Mouse (Mus musculus) limb, embryonic 15.5 days (tissue): Measurements from ENCODE around the gene Lpar5. TPM values are rescaled to one million over a fixed set of nuclear protein-coding genes. Genes with fewer than 3 reads are reported as not detected.
A peak's percentile ranks its signal among the peaks of the same experiment; 100 is the strongest.

ENCODE experiments used
- ATAC-seq: fragments of 200-750 bp; cut with Nextera tagmentation; 2 replicates; pipeline ENCODE4 v1.8.0; 2017; ENCODE audit warnings: low read depth, moderate TSS enrichment; ENCODE audit not compliant: insufficient number of reproducible peaks, low FRiP score, low TSS enrichment
- H3K27ac ChIP-seq: fragments of 300-500 bp; sonication (generic); 2 replicates; pipeline ENCODE4 v1.5.1; 2015; ENCODE audit warnings: moderate library complexity, mild to moderate bottlenecking, inconsistent platforms
- H3K27me3 ChIP-seq: fragments of 300-500 bp; sonication (generic); 2 replicates; pipeline ENCODE4 v1.6.1; 2015; ENCODE audit warnings: inconsistent platforms
- H3K36me3 ChIP-seq: fragments of 300-500 bp; sonication (generic); 2 replicates; pipeline ENCODE4 v1.6.1; 2015; ENCODE audit warnings: inconsistent platforms
- H3K4me1 ChIP-seq: fragments of 300-500 bp; sonication (generic); 2 replicates; pipeline ENCODE4 v1.6.1; 2015; ENCODE audit warnings: inconsistent platforms
- H3K4me2 ChIP-seq: fragments of 300-500 bp; sonication (generic); 2 replicates; pipeline ENCODE4 v1.6.1; 2015; ENCODE audit warnings: mild to moderate bottlenecking, inconsistent platforms
- H3K4me3 ChIP-seq: fragments of 300-500 bp; sonication (generic); 2 replicates; pipeline ENCODE4 v1.5.1; 2015; ENCODE audit warnings: mild to moderate bottlenecking, inconsistent platforms
- H3K9ac ChIP-seq: fragments of 300-500 bp; sonication (generic); 2 replicates; pipeline ENCODE4 v1.6.1; 2015; ENCODE audit warnings: inconsistent platforms
- H3K9me3 ChIP-seq: fragments of 300-500 bp; sonication (generic); 2 replicates; pipeline ENCODE4 v1.6.1; 2016; ENCODE audit warnings: inconsistent platforms
- WGBS: fragments of 180-500 bp; shearing (Covaris S2); methylation state at CpG from one replicate; pipeline ENCODE4 v1.1.7; 2015; 5-methylcytosine and 5-hydroxymethylcytosine counted together
- polyA plus RNA-seq: library from polyadenylated mRNA; unstranded; fragments of >200 nt; fragmentation: Nextera tagmentation; extraction: Ambion mirVana; gene quantifications from 2 replicates; pipeline ENCODE4 v1.2.1, GENCODE M21; 2015

Lpar5 gene
- polyA plus RNA-seq, 1 experiment from 2014 or later: 6.5 TPM

DNA sequence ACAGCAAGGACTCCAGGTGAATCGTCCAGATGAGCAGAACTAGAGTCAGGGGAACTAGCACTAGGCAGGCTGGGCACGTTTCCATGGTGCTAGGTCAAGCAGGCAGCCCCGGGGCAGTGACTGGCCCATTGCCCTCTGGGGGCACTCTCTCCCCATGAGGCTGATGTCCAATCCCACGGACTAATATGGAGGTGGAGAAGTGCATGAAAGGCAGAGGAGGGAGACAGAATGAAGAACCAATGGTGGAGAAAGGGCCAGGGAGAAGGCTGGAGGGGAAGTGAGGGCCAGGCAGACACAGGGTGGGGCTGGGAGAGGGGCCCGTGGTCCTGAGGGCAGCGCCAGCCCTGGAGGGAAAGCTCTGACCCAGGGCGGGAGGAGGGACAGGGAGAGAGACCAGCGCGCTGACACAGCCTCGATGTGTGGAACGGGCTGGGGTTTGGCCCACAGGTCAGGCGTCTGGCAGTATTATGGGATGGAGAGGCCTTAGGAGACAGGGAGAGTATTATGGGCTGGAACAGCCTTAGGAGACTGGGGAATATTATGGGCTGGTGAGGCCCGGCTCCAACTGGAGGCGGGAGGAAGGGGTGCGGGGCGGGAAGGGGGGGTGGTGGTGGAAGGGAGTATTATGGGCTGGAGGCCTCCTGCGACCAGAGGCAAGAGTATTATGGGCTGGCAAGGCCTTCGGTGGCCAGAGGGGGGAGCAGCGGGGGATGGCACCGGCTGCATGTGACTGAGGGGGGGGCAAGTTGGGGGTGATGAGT, 21.0 kb downstream of the Lpar5 start:
- WGBS: 4% methylated on average over 20 of the region's 20 CpGs
- H3K4me3 ChIP-seq: peak overlapping the region; percentile 24; the same call in 1 of the 2 replicates

GRCm38 (mm10) chr6:125089521-125090321, 22.0 kb downstream of the Lpar5 start:
- Histone ChIP-seq H3K4me1 (peaks cover 28% of the 10 kb centered on the region), H3K4me3 (peak overlapping the region; percentile 24), H3K36me3 (no peaks in the 10 kb centered on the region), H3K4me2 (peak overlapping the region; percentile 51), H3K27ac (peak overlapping the region; percentile 95), H3K9ac (peak overlapping the region; percentile 23; the same call in 1 of the 2 replicates), H3K27me3 (no peaks in the 10 kb centered on the region), H3K9me3 (no peaks in the 10 kb centered on the region)
- peak; percentile 70 for ATAC-seq
- 1% methylated on average over 15 of the region's 15 CpGs for WGBS

More for the DNA sequence above, 21.0 kb downstream of the Lpar5 start:
- no peaks in the 10 kb centered on the region for H3K9me3 ChIP-seq
- peaks cover 33% of the 10 kb centered on the region for H3K4me1 ChIP-seq
- H3K9ac ChIP-seq: no peak overlapping the region
- no peaks in the 10 kb centered on the region for H3K36me3 ChIP-seq
- no peaks in the 10 kb centered on the region for H3K27me3 ChIP-seq
- H3K4me2 ChIP-seq: peak overlapping the region; percentile 51; the same call in 1 of the 2 replicates
- ATAC-seq: peak; percentile 81
- H3K27ac ChIP-seq: peak overlapping the region; percentile 95

GRCm38 (mm10) chr6:125090341-125091085, 22.8 kb downstream of the Lpar5 start:
- Histone ChIP-seq H3K4me2 (peak overlapping the region; percentile 51), H3K36me3 (no peaks in the 10 kb centered on the region), H3K27ac (peak overlapping the region; percentile 95), H3K4me3 (no peak overlapping the region), H3K9ac (no peak overlapping the region), H3K27me3 (no peaks in the 10 kb centered on the region), H3K4me1 (peaks cover 33% of the 10 kb centered on the region), H3K9me3 (no peaks in the 10 kb centered on the region)
- 55% methylated on average over 10 of the region's 10 CpGs for WGBS
- ATAC-seq: no peak

DNA sequence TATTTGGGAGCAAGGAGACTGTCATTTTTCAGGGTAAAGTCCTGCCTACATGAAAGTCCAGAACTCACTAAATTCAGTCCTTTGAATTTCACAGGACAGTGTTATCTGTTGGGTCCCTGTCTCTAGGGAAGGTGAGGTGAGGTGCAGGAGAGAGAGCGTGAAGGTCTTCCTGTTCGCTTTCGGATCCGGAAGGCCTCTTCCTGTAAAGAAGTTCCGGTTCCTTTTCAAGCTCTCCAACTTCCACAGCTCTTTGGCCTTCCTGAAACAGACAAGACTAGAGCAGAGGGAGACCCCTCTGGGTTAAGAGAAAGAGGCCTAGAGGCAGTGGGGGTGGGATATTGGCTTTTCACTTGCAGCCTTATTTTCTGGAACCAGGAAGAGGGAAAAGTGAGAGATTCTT, 24.7 kb downstream of the Lpar5 start:
- no peaks in the 10 kb centered on the region for H3K36me3 ChIP-seq
- ATAC-seq: no peak
- H3K4me1 ChIP-seq: peaks cover 41% of the 10 kb centered on the region
- H3K4me3 ChIP-seq: no peak overlapping the region
- H3K27ac ChIP-seq: peak overlapping the region; percentile 60
- no peak overlapping the region for H3K9ac ChIP-seq
- 84% methylated on average over 5 of the region's 5 CpGs for WGBS
- no peaks in the 10 kb centered on the region for H3K27me3 ChIP-seq
- no peak overlapping the region for H3K4me2 ChIP-seq
- H3K9me3 ChIP-seq: no peaks in the 10 kb centered on the region

GRCm38 (mm10) chr6:125094843-125095242, 27.1 kb downstream of the Lpar5 start:
- H3K4me1 ChIP-seq: peaks cover 45% of the 10 kb centered on the region
- H3K9ac ChIP-seq: no peak overlapping the region
- H3K9me3 ChIP-seq: no peaks in the 10 kb centered on the region
- H3K4me2 ChIP-seq: no peak overlapping the region
- H3K4me3 ChIP-seq: no peak overlapping the region
- H3K27me3 ChIP-seq: no peaks in the 10 kb centered on the region
- ATAC-seq: no peak
- peaks cover 6% of the 10 kb centered on the region for H3K36me3 ChIP-seq
- H3K27ac ChIP-seq: peak overlapping the region; percentile 96
- WGBS: 50% methylated on average over 3 of the region's 3 CpGs

GRCm38 (mm10) chr6:125095391-125096278, 27.9 kb downstream of the Lpar5 start, which contains the start of gene Chd4:
Chd4 (plus strand) TSS chr6:125095981.
- Histone ChIP-seq H3K36me3 (peaks cover 14% of the 10 kb centered on the region), H3K4me2 (peak within 1 kb of the TSS; percentile 84), H3K27me3 (no peaks in the 10 kb centered on the region), H3K9ac (peak within 1 kb of the TSS; percentile 80), H3K4me3 (peak within 1 kb of the TSS; percentile 92), H3K4me1 (peaks cover 44% of the 10 kb centered on the region), H3K9me3 (no peaks in the 10 kb centered on the region), H3K27ac (peak within 1 kb of the TSS; percentile 96)
- whole genome bisulfite sequencing: 2% methylated on average over 33 of the region's 45 CpGs
- ATAC-seq: peak; percentile 81

GRCm38 (mm10) chr6:125096279-125096596, 28.5 kb downstream of the Lpar5 start:
- Histone ChIP-seq H3K4me1 (peaks cover 46% of the 10 kb centered on the region), H3K36me3 (peaks cover 20% of the 10 kb centered on the region), H3K9ac (peak overlapping the region; percentile 80), H3K4me3 (peak overlapping the region; percentile 92), H3K4me2 (peak overlapping the region; percentile 84), H3K9me3 (no peaks in the 10 kb centered on the region), H3K27me3 (no peaks in the 10 kb centered on the region), H3K27ac (peak overlapping the region; percentile 96)
- ATAC-seq: 0 out of 2 replicates have a peak, but pooled peaks have one; percentile 1
- WGBS: 0% methylated on average over 12 of the region's 32 CpGs

GRCm38 (mm10) chr6:125096597-125097345, 29.1 kb downstream of the Lpar5 start:
- Histone ChIP-seq H3K4me2 (peak overlapping the region; percentile 84), H3K9ac (peak overlapping the region; percentile 80), H3K27ac (peak overlapping the region; percentile 96), H3K27me3 (no peaks in the 10 kb centered on the region), H3K4me3 (peak overlapping the region; percentile 92), H3K4me1 (peaks cover 46% of the 10 kb centered on the region), H3K36me3 (peaks cover 26% of the 10 kb centered on the region), H3K9me3 (no peaks in the 10 kb centered on the region)
- 0 out of 2 replicates have a peak, but pooled peaks have one; percentile 38 for ATAC-seq
- under 1% methylated on average over 40 of the region's 44 CpGs for WGBS

DNA sequence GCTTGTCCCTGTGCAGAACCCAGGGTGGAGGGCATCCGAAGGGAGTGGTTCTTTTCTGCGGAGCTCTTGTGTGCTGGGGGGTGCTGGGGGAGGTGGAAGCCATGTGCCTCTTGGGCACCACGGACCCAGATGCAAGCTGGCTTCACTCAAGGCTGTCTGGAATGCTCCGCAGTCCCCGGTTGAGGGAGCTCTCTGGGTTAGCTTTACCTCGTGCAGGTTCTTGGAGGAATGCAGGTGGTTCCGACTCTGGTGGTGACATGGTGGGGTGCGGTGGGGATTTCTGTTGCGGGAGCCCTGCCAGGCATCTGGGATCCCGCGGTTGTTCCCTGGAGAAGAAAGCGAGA, 29.6 kb downstream of the Lpar5 start:
- Histone ChIP-seq H3K4me3 (peak overlapping the region; percentile 92), H3K4me1 (peaks cover 46% of the 10 kb centered on the region), H3K27ac (peak overlapping the region; percentile 96), H3K9ac (peak overlapping the region; percentile 80), H3K36me3 (peaks cover 31% of the 10 kb centered on the region), H3K27me3 (no peaks in the 10 kb centered on the region), H3K9me3 (no peaks in the 10 kb centered on the region), H3K4me2 (peak overlapping the region; percentile 84)
- ATAC-seq: no peak
- WGBS: under 1% methylated on average over 12 of the region's 12 CpGs

GRCm38 (mm10) chr6:125097951-125098350, 30.2 kb downstream of the Lpar5 start:
- no peaks in the 10 kb centered on the region for H3K9me3 ChIP-seq
- H3K4me2 ChIP-seq: peak overlapping the region; percentile 84
- peak overlapping the region; percentile 92 for H3K4me3 ChIP-seq
- peaks cover 38% of the 10 kb centered on the region for H3K36me3 ChIP-seq
- H3K9ac ChIP-seq: peak overlapping the region; percentile 80
- peaks cover 46% of the 10 kb centered on the region for H3K4me1 ChIP-seq
- H3K27me3 ChIP-seq: no peaks in the 10 kb centered on the region
- no peak for ATAC-seq
- WGBS: 53% methylated on average over 8 of the region's 8 CpGs
- H3K27ac ChIP-seq: peak overlapping the region; percentile 96; the same call in 1 of the 2 replicates
